Mouse (Mus musculus) ES-E14 (cell line): Measurements from ENCODE around the gene Creb3l4. TPM values are rescaled to one million over a fixed set of nuclear protein-coding genes. Genes with fewer than 3 reads are reported as not detected.

Source experiments
- DNase-seq: peaks from one replicate; pipeline ENCODE4 v3.0.0-alpha.2; 2013; ENCODE audit warnings: low read depth, low spot score
- H3K27ac ChIP-seq: 2 replicates; pipeline ENCODE4 v1.5.1; 2012; ENCODE audit warnings: low read depth, mild to moderate bottlenecking, low read length, moderate library complexity, mixed read lengths; ENCODE audit not compliant: poor library complexity, insufficient read depth, severe bottlenecking
- H3K36me3 ChIP-seq: 2 replicates; pipeline ENCODE4 v1.6.1; 2012; ENCODE audit warnings: mild to moderate bottlenecking, low read length, moderate library complexity, mixed read lengths; ENCODE audit not compliant: control insufficient read depth, poor library complexity, insufficient read depth, severe bottlenecking
- H3K4me1 ChIP-seq, 2 experiments: fragments of 150-350 bp in 1 of 2; sonication (generic) in 1 of 2; 2 replicates each; pipeline ENCODE4 v1.6.1; 2012; ENCODE audit warnings: low read length in 2 of 2, mild to moderate bottlenecking in 1 of 2, mixed read lengths in 1 of 2; ENCODE audit not compliant: control insufficient read depth in 2 of 2, insufficient read depth in 2 of 2, poor library complexity in 1 of 2
- H3K4me3 ChIP-seq, 2 experiments: fragments of 150-350 bp in 1 of 2; sonication (generic) in 1 of 2; 2 replicates each; pipeline ENCODE4 v1.5.1; 2012; ENCODE audit warnings: low read length in 2 of 2, low read depth in 1 of 2, mild to moderate bottlenecking in 1 of 2, mixed read lengths in 1 of 2; ENCODE audit not compliant: insufficient read depth in 1 of 2, poor library complexity in 1 of 2, severe bottlenecking in 1 of 2
- H3K9ac ChIP-seq: 2 replicates; pipeline ENCODE4 v1.6.1; 2012; ENCODE audit warnings: low read depth, mild to moderate bottlenecking, low read length, mixed read lengths; ENCODE audit not compliant: poor library complexity, insufficient read depth, severe bottlenecking
- H3K9me3 ChIP-seq: fragments of 150-350 bp; sonication (generic); 2 replicates; pipeline ENCODE4 v1.6.1; 2012; ENCODE audit warnings: low read depth, mild to moderate bottlenecking, low read length; ENCODE audit not compliant: control insufficient read depth, insufficient read depth
- CHD2 ChIP-seq: IDR thresholded peaks from 2 replicates; pipeline ENCODE4 v1.6.1; 2014; ENCODE audit warnings: mild to moderate bottlenecking, low read depth, low read length, inconsistent platforms
- HCFC1 ChIP-seq: IDR thresholded peaks from 2 replicates; pipeline ENCODE4 v1.6.1; 2012; ENCODE audit warnings: low read length, inconsistent platforms, borderline replicate concordance; ENCODE audit not compliant: insufficient read depth
- MAFK ChIP-seq: IDR thresholded peaks from 2 replicates; pipeline ENCODE4 v1.6.1; 2014; ENCODE audit warnings: mild to moderate bottlenecking, low read depth, low read length, inconsistent platforms; ENCODE audit not compliant: insufficient read depth
- ZC3H11A ChIP-seq: IDR thresholded peaks from 2 replicates; pipeline ENCODE4 v1.6.1; 2012; ENCODE audit warnings: low read depth, mild to moderate bottlenecking, inconsistent platforms, low read length, borderline replicate concordance
- ZNF384 ChIP-seq: IDR thresholded peaks from 2 replicates; pipeline ENCODE4 v1.6.1; 2012; ENCODE audit warnings: low read depth, low read length, inconsistent platforms
- in situ Hi-C, 2 experiments: fragments of 600-800 bp; cut with MboI; formaldehyde crosslinking; loops; one replicate each; pipeline ENCODE4 v1.15.1; 2025; ENCODE audit warnings: low sequenced_read_pairs in 2 of 2, inconsistent platforms in 1 of 2; ENCODE audit not compliant: unreplicated experiment in 2 of 2
- total RNA-seq: library from RNA; depleted of rRNA; stranded (reverse); fragments of 300-350 nt; gene quantifications from 2 replicates; pipeline ENCODE4 v1.2.3, GENCODE M21; 2012

Creb3l4 gene
- total RNA-seq, 1 experiment, result 2.3 TPM

- no peak for TF ChIP-seq ZNF384
- no peak for TF ChIP-seq HCFC1
- no peak for TF ChIP-seq ZC3H11A
- TF ChIP-seq MAFK, result no peak
- TF ChIP-seq CHD2, result no peak
- Histone ChIP-seq H3K36me3 (peaks cover 8% of the 10 kb centered on the region; the same call in 1 of the 2 replicates), H3K9ac (no peak overlapping the region), H3K9me3 (no peaks in the 10 kb centered on the region), H3K4me1 (peaks cover 0 to 11% of the 10 kb centered on the region in 2 experiments; a peak in 1 of 4 replicates), H3K27ac (no peak overlapping the region), H3K4me3 (no peak overlapping the region)
- in situ Hi-C loops, result no loop called here
- DNase-seq, result no peak
These were observed 34.9 kb upstream of the Creb3l4 start for GRCm38 (mm10) chr3:90278211-90278610.

GRCm38 (mm10) chr3:90277793-90278192, 34.5 kb upstream of the Creb3l4 start:
- in situ Hi-C loops, result no loop called here
- DNase-seq, result no peak
- TF ChIP-seq ZNF384, result no peak
- TF ChIP-seq ZC3H11A, result no peak
- TF ChIP-seq HCFC1, result no peak
- no peak for TF ChIP-seq MAFK
- TF ChIP-seq CHD2, result no peak
- Histone ChIP-seq H3K9me3 (no peaks in the 10 kb centered on the region), H3K4me1 (peaks cover 0 to 11% of the 10 kb centered on the region in 2 experiments; a peak in 1 of 4 replicates), H3K4me3 (no peak overlapping the region; a peak in 1 of 4 replicates), H3K36me3 (peaks cover 8% of the 10 kb centered on the region; the same call in 1 of the 2 replicates), H3K27ac (no peak overlapping the region), H3K9ac (no peak overlapping the region)

- H3K4me3 ChIP-seq, result peak overlapping the region; percentile 2 to 28; a peak in 3 of 4 replicates
- H3K36me3 ChIP-seq, result peaks cover 8% of the 10 kb centered on the region; the same call in 1 of the 2 replicates
- H3K27ac ChIP-seq, result no peak overlapping the region
- H3K4me1 ChIP-seq, result peaks cover 0 to 13% of the 10 kb centered on the region in 2 experiments; a peak in 1 of 4 replicates
- H3K9me3 ChIP-seq, result no peaks in the 10 kb centered on the region
- DNase-seq, result no peak
- in situ Hi-C loops, result no loop called here
- TF ChIP-seq MAFK (no peak), CHD2 (no peak), HCFC1 (no peak), ZC3H11A (no peak), ZNF384 (no peak)
- H3K9ac ChIP-seq, result no peak overlapping the region
These were observed 33.5 kb upstream of the Creb3l4 start for GRCm38 (mm10) chr3:90276858-90277257.

- Histone ChIP-seq H3K27ac (no peak overlapping the region), H3K4me1 (peaks cover 0 to 13% of the 10 kb centered on the region in 2 experiments; a peak in 1 of 4 replicates), H3K9me3 (no peaks in the 10 kb centered on the region), H3K9ac (no peak overlapping the region), H3K36me3 (peaks cover 8% of the 10 kb centered on the region; the same call in 1 of the 2 replicates), H3K4me3 (no peak overlapping the region)
- no peak for DNase-seq
- TF ChIP-seq ZNF384, result no peak
- no peak for TF ChIP-seq ZC3H11A
- no peak for TF ChIP-seq HCFC1
- no peak for TF ChIP-seq MAFK
- no peak for TF ChIP-seq CHD2
- in situ Hi-C loops, result no loop called here
These were observed 32.0 kb upstream of the Creb3l4 start for GRCm38 (mm10) chr3:90275286-90275685.

GRCm38 (mm10) chr3:90273855-90274254, 30.5 kb upstream of the Creb3l4 start:
- Histone ChIP-seq H3K9ac (peak overlapping the region; percentile 66), H3K4me3 (peak overlapping the region in 1 of 2 experiments; percentile 47; a peak in 2 of 4 replicates), H3K4me1 (peaks cover 0 to 13% of the 10 kb centered on the region in 2 experiments; a peak in 1 of 4 replicates), H3K27ac (no peak overlapping the region), H3K9me3 (no peaks in the 10 kb centered on the region), H3K36me3 (peaks cover 2% of the 10 kb centered on the region; the same call in 1 of the 2 replicates)
- in situ Hi-C loops, result no loop called here
- no peak for DNase-seq
- no peak for TF ChIP-seq HCFC1
- TF ChIP-seq CHD2, result no peak
- TF ChIP-seq ZNF384, result no peak
- TF ChIP-seq MAFK, result no peak
- no peak for TF ChIP-seq ZC3H11A
